Mouse (Mus musculus): ENCODE results near the gene Lamtor3.

DNA sequence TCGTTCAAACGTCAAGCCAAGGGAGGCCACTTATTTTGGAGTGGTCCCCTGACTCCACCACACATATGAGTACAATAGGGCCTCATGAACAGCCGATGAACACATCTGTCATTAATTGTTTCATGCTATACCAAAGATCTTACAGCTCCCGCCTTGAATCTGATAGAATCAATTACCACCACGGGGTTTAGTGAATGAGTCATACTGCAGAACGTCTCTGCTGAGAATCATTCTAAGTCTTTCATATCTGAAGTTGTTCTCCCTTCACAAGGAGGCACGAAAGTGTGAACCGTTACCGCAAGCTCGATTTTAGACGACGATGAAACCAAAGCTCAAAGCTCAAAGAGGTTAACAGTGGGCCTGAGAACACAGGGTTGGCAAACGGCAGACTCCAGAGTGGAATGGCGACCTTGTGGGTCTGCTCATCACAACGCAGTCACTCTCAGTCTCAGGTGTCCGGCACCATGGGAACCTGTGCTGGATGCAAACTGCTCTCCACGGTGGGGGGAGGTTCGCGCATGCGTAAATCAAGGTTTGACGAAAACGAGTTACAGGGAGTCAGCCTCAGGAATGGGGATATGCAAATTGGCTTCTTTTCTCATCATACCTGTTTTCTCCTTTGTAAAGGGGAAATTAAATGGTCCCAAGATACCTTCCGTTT, 36.1 kb downstream of the Lamtor3 start:
- TF ChIP-seq CTCF (conservative IDR thresholded peaks at IDR 0.05; ENCODE audit: insufficient read depth, insufficient read length, low read depth, low read length) (no peak), POLR2A (IDR thresholded peaks at IDR 0.05; ENCODE audit: low read depth, low read length) (no peak)

All from kidney, adult 2 months (tissue).